Mouse (Mus musculus) hindbrain, postnatal 0 days (tissue): ENCODE results near the gene Trak1. TPM values are rescaled to one million over a fixed set of nuclear protein-coding genes. Genes with fewer than 3 reads are reported as not detected.

ENCODE experiments used
- ATAC-seq: fragments of 200-750 bp; cut with Nextera tagmentation; 2 replicates; pipeline ENCODE4 v1.8.0; 2017; ENCODE audit warnings: mild to moderate bottlenecking, moderate TSS enrichment, moderate library complexity
- DNase-seq: peaks from one replicate; pipeline ENCODE4 v3.0.0-alpha.2; 2015; ENCODE audit warnings: low spot score
- H3K27ac ChIP-seq: fragments of 300-500 bp; sonication (generic); 2 replicates; pipeline ENCODE4 v1.5.1; 2014; ENCODE audit warnings: mild to moderate bottlenecking
- H3K27me3 ChIP-seq: fragments of 300-500 bp; sonication (generic); 2 replicates; pipeline ENCODE4 v1.6.1; 2014; ENCODE audit warnings: low read length, mixed read lengths; ENCODE audit not compliant: insufficient read depth
- H3K36me3 ChIP-seq: fragments of 300-500 bp; sonication (generic); 2 replicates; pipeline ENCODE4 v1.6.1; 2014; ENCODE audit warnings: low read length, mixed read lengths; ENCODE audit not compliant: insufficient read depth
- H3K4me1 ChIP-seq: fragments of 300-500 bp; sonication (generic); 2 replicates; pipeline ENCODE4 v1.6.1; 2014; ENCODE audit warnings: antibody characterized with exemption, low read length, mixed read lengths; ENCODE audit not compliant: insufficient read depth
- H3K4me2 ChIP-seq: fragments of 300-500 bp; sonication (generic); 2 replicates; pipeline ENCODE4 v1.6.1; 2014; ENCODE audit warnings: low read depth, mild to moderate bottlenecking, low read length, moderate library complexity, mixed read lengths
- H3K4me3 ChIP-seq: fragments of 300-500 bp; sonication (generic); 2 replicates; pipeline ENCODE4 v1.5.1; 2014; ENCODE audit warnings: low read length
- H3K9ac ChIP-seq: fragments of 300-500 bp; sonication (generic); replicated peaks from 2 replicates; pipeline ENCODE4 v1.6.1; 2014; ENCODE audit warnings: mild to moderate bottlenecking, low read length, moderate library complexity, mixed read lengths
- H3K9me3 ChIP-seq: fragments of 300-500 bp; sonication (generic); 2 replicates; pipeline ENCODE4 v1.6.1; 2016; ENCODE audit warnings: low read length, mixed read lengths
- CTCF ChIP-seq: IDR thresholded peaks from 2 replicates; pipeline ENCODE4 v1.5.1; 2016; ENCODE audit warnings: antibody characterized with exemption, control low read depth, low read depth
- WGBS: fragments of 180-500 bp; shearing (Covaris S2); extraction: QIAGEN DNeasy Blood & Tissue Kit; methylation state at CpG from one replicate; pipeline ENCODE4 v1.1.7; 2014; 5-methylcytosine and 5-hydroxymethylcytosine counted together
- polyA plus RNA-seq: library from polyadenylated mRNA; unstranded; fragments of >200 nt; fragmentation: Nextera tagmentation; extraction: Ambion mirVana; gene quantifications from 2 replicates; pipeline ENCODE4 v1.2.1, GENCODE M21; 2015
- total RNA-seq: library from RNA; depleted of rRNA; stranded (reverse); fragments of >200 nt; gene quantifications from 2 replicates; pipeline ENCODE4 v1.2.3, GENCODE M21; 2014

Trak1 gene
- total and polyA plus RNA-seq, 2 experiments from 2014 or later = 57.8 to 129 TPM

DNA sequence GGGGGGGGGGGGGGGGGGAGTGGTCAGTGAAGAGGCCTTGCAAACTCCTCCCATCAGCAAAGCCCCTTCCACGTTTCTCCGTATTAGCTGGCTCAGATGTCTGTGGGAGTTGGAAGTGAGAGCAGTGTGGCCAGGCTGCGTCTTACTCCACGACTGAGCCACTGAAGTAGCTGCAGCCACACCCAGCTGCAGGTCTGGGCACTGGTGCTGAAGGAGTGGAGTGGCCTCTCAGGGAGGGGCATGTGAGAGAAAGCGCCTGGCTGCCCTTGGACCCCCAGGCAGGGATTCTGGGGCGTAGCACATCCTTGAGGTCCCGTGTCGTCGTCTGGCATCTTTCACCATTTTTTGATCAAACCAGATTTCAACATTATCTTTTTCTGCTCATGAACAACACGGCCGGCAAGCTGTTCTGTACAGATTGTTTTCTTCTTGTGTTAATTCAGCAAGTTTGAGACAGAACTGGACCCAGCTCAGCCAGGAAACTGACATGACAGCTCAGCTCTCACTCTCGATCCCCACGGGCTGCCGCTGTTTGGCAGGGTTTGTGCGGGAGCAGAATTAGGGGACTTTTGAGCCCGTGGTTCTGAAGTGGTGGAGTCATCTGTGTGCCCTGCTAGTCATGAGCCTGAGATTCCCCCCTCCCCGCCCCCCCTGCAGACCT lies 100.9 kb downstream of the Trak1 start:
- H3K4me2 ChIP-seq = peak overlapping the region; percentile 24
- WGBS = 35% methylated on average over 17 of the region's 17 CpGs
- H3K9ac ChIP-seq = no peak overlapping the region

DNA sequence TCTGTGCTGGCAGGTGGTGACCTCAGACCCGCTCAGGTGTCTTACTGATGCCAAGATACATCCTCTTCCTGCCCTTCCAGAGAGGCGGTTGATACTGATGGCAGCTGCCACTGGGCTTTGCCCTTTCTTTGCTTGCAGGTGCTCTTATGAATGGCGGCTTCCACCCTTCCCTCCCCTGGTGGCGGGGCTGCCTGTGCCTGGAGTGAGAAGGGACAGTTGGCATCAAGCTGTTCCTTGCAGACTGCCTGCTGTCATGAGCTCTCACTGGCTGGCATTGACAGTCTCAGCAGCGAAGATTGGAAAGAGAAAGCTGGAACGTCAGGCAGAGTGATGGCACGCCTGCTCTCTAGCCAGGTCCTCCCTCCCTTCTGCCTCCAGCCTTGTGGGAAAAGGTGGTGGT lies 101.5 kb downstream of the Trak1 start:
- Histone ChIP-seq H3K9me3 (no peaks in the 10 kb centered on the region), H3K36me3 (peaks cover 7% of the 10 kb centered on the region; the same call in 1 of the 2 replicates), H3K4me1 (peaks cover 14% of the 10 kb centered on the region), H3K9ac (no peak overlapping the region; the same call in 1 of the 2 replicates), H3K4me3 (no peak overlapping the region), H3K27me3 (no peaks in the 10 kb centered on the region), H3K4me2 (peak overlapping the region; percentile 24), H3K27ac (peak overlapping the region; percentile 48)
- ATAC-seq = peak; percentile 52; the same call in 1 of the 2 replicates
- peak; percentile 36 for TF ChIP-seq CTCF
- 20% methylated on average over 7 of the region's 7 CpGs for WGBS
- DNase-seq = peak; percentile 69

More for the DNA sequence above, 100.9 kb downstream of the Trak1 start:
- peak; percentile 48 for DNase-seq
- no peak for ATAC-seq
- peaks cover 7% of the 10 kb centered on the region; the same call in 1 of the 2 replicates for H3K36me3 ChIP-seq
- no peaks in the 10 kb centered on the region for H3K27me3 ChIP-seq
- no peaks in the 10 kb centered on the region for H3K9me3 ChIP-seq
- peaks cover 14% of the 10 kb centered on the region for H3K4me1 ChIP-seq
- H3K4me3 ChIP-seq = no peak overlapping the region
- peak overlapping the region; percentile 48 for H3K27ac ChIP-seq
- TF ChIP-seq CTCF = no peak

GRCm38 (mm10) chr9:121400608-121401007 lies 103.3 kb downstream of the Trak1 start:
- no peak for DNase-seq
- Histone ChIP-seq H3K4me2 (no peak overlapping the region), H3K4me3 (no peak overlapping the region), H3K36me3 (no peaks in the 10 kb centered on the region), H3K9me3 (no peaks in the 10 kb centered on the region), H3K4me1 (peaks cover 28% of the 10 kb centered on the region), H3K27me3 (no peaks in the 10 kb centered on the region), H3K27ac (no peak overlapping the region), H3K9ac (no peak overlapping the region)
- TF ChIP-seq CTCF = no peak
- ATAC-seq = no peak
- 79% methylated on average over 8 of the region's 8 CpGs for whole genome bisulfite sequencing

DNA sequence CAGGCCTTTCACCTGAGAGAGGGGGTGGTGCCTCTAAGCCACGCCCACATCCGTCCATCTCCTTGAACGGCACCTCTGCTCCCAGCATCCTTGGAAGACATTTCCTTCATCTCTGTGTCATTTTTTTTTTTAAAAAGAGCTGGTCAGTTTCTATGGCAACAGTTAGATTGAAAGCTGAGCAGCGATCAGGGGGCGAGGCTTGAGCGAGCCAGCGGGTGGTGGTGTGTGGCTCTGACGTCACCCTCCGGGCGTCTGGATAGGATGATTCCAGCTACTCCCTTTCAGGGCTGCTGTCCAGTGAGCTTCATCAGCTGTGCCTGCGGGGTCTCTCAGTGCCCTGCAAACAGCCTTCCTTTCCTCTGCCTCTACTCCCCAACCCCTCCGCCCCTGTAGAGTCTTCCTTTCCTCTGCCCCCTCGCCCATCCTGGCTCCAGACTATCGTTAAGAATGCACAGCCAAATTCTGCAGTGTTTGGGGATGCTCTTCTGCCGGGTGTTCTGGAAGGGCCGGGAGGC lies 105.9 kb downstream of the Trak1 start:
- H3K9me3 ChIP-seq = no peaks in the 10 kb centered on the region
- peak overlapping the region; percentile 54 for H3K9ac ChIP-seq
- no peak for TF ChIP-seq CTCF
- H3K27ac ChIP-seq = peak overlapping the region; percentile 78
- peak; percentile 96 for DNase-seq
- peak overlapping the region; percentile 40 for H3K4me3 ChIP-seq
- 7% methylated on average over 16 of the region's 16 CpGs for WGBS
- H3K4me1 ChIP-seq = peaks cover 24% of the 10 kb centered on the region
- peak overlapping the region; percentile 70 for H3K4me2 ChIP-seq
- ATAC-seq = peak; percentile 95
- H3K36me3 ChIP-seq = no peaks in the 10 kb centered on the region
- H3K27me3 ChIP-seq = no peaks in the 10 kb centered on the region

GRCm38 (mm10) chr9:121403699-121404098 lies 106.4 kb downstream of the Trak1 start:
- ATAC-seq (no peak; the same call in 1 of the 2 replicates), DNase-seq (no peak)

GRCm38 (mm10) chr9:121405088-121405681 lies 107.9 kb downstream of the Trak1 start:
- Histone ChIP-seq H3K27me3 (no peaks in the 10 kb centered on the region), H3K4me1 (peaks cover 14% of the 10 kb centered on the region), H3K36me3 (no peaks in the 10 kb centered on the region), H3K9me3 (no peaks in the 10 kb centered on the region), H3K4me2 (peak overlapping the region; percentile 70), H3K9ac (no peak overlapping the region), H3K27ac (no peak overlapping the region), H3K4me3 (peak overlapping the region; percentile 40)
- no peak for ATAC-seq
- 98% methylated on average over 8 of the region's 8 CpGs for WGBS
- no peak for TF ChIP-seq CTCF
- DNase-seq = no peak

More at GRCm38 (mm10) chr9:121403699-121404098, 106.4 kb downstream of the Trak1 start:
- peaks cover 20% of the 10 kb centered on the region for H3K4me1 ChIP-seq
- 22% methylated on average over 11 of the region's 11 CpGs for WGBS
- H3K4me2 ChIP-seq = peak overlapping the region; percentile 70
- no peaks in the 10 kb centered on the region for H3K9me3 ChIP-seq
- H3K27ac ChIP-seq = peak overlapping the region; percentile 78
- H3K4me3 ChIP-seq = peak overlapping the region; percentile 40
- H3K36me3 ChIP-seq = no peaks in the 10 kb centered on the region
- no peaks in the 10 kb centered on the region for H3K27me3 ChIP-seq
- peak overlapping the region; percentile 54 for H3K9ac ChIP-seq
- no peak for TF ChIP-seq CTCF
